Mouse (Mus musculus) thymus, postnatal 36 days (tissue): Measurements from ENCODE around the gene Haus8.
"Not testable (repeated sequence)": the region's sequence is repeated elsewhere in the genome, so short reads cannot be mapped to it uniquely, and the experiment has no call there.

Experiments
- DNase-seq, 2 experiments: peaks; one replicate each; pipeline ENCODE4 v3.0.0; 2022; ENCODE audit warnings: mixed read lengths in 2 of 2

Haus8 gene

GRCm38 (mm10) chr8:71272286-71273150 is at the start of gene Haus8, which contains the start of gene Myo9b:
Gene Haus8 (minus strand): TSS chr8:71272934.
Gene Myo9b (plus strand): TSS chr8:71272714.
- peak; percentile 99 for DNase-seq

GRCm38 (mm10) chr8:71319760-71320159 is 47.0 kb upstream of the Haus8 start:
- DNase-seq = not testable (repeated sequence)

- DNase-seq = not testable (repeated sequence)
Measured at GRCm38 (mm10) chr8:71318610-71319009, 45.9 kb upstream of the Haus8 start.

GRCm38 (mm10) chr8:71316486-71317031 is 43.8 kb upstream of the Haus8 start:
- no peak for DNase-seq

- DNase-seq = no peak
Measured at GRCm38 (mm10) chr8:71315972-71316371, 43.2 kb upstream of the Haus8 start.

GRCm38 (mm10) chr8:71313951-71314350 is 41.2 kb upstream of the Haus8 start:
- DNase-seq = no peak

GRCm38 (mm10) chr8:71312700-71313099 is 40.0 kb upstream of the Haus8 start:
- no peak for DNase-seq

- DNase-seq = no peak
Measured at GRCm38 (mm10) chr8:71310446-71310845, 37.7 kb upstream of the Haus8 start.

GRCm38 (mm10) chr8:71307913-71308312 is 35.2 kb upstream of the Haus8 start:
- DNase-seq = no peak

GRCm38 (mm10) chr8:71307371-71307770 is 34.6 kb upstream of the Haus8 start:
- DNase-seq = no peak

- no peak for DNase-seq
Measured at GRCm38 (mm10) chr8:71305988-71306387, 33.3 kb upstream of the Haus8 start.

- DNase-seq = no peak
Measured at GRCm38 (mm10) chr8:71303632-71304031, 30.9 kb upstream of the Haus8 start.

GRCm38 (mm10) chr8:71302788-71303187 is 30.1 kb upstream of the Haus8 start:
- no peak for DNase-seq

GRCm38 (mm10) chr8:71299716-71300115 is 27.0 kb upstream of the Haus8 start:
- DNase-seq = no peak

- DNase-seq = no peak
Measured at GRCm38 (mm10) chr8:71297439-71297838, 24.7 kb upstream of the Haus8 start.

- DNase-seq = no peak
Measured at GRCm38 (mm10) chr8:71296784-71297183, 24.1 kb upstream of the Haus8 start.

GRCm38 (mm10) chr8:71296188-71296621 is 23.5 kb upstream of the Haus8 start:
- DNase-seq = no peak

- DNase-seq = not testable (repeated sequence)
Measured at GRCm38 (mm10) chr8:71293930-71294329, 21.2 kb upstream of the Haus8 start.

GRCm38 (mm10) chr8:71291351-71291750 is 18.6 kb upstream of the Haus8 start:
- no peak for DNase-seq

- DNase-seq = no peak
Measured at GRCm38 (mm10) chr8:71290911-71291310, 18.2 kb upstream of the Haus8 start.

- no peak for DNase-seq
Measured at GRCm38 (mm10) chr8:71290211-71290610, 17.5 kb upstream of the Haus8 start.

- no peak for DNase-seq
Measured at GRCm38 (mm10) chr8:71289098-71289497, 16.4 kb upstream of the Haus8 start.

GRCm38 (mm10) chr8:71288441-71288949 is 15.8 kb upstream of the Haus8 start:
- DNase-seq = no peak

- DNase-seq = not testable (repeated sequence)
Measured at GRCm38 (mm10) chr8:71286223-71286622, 13.5 kb upstream of the Haus8 start.
